Mouse (Mus musculus): ENCODE results near the gene B9d2.
A peak's percentile ranks its signal among the peaks of the same experiment; 100 is the strongest.

Gene B9d2

DNA sequence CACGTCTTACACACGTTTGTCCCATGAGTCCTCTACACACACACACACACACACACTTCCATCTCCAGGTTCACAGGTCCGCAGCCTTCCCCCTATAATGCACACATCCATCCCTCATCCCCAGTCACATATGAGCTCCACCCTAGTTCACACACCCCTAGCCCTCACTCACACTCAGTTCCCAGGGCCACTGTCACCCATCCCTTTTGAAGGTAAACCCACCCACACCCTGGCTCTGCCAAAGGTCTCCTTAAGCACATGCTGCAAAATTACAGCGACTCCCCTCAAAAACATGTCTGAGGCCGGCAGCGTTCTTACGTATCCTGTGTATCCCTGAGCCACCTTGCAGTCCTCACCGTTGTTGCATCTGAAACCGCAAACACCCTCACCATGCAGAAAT is 6.3 kb upstream of the B9d2 start:
- DNase-seq (ENCODE audit: low spot score in 2 of 2) = no peak

DNA sequence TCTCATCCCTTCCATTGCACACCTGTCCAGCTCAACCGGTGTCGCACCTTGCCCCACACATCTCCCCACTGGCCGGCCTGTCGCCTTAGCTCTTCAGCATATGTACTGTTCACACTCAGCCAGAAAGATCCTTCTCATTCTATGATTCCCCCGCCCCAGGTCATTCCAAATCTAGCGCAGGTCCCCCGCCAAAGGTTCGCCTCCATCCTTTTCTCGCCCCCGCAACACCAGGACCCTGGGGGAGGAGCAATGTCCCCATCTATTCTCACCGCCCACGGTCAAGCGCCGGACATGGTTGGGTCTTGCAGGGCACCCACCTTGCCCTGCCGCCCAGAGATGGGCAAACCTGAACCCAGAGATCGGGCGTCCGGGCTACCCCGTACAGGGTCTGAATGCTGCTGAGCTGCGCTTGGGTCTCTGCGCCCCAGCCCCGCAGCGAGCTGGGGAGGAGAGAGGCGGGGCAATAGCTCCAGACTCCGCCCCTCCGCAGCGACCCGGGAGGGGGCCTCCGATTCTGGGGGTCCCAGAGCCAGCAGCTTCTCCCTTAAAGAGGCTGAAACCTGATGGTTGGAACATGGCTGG is 5.8 kb upstream of the B9d2 start, which contains the start of gene Tmem91:
Gene Tmem91, minus strand, starts transcription at position 448 of the 582 bp plus-strand sequence.
- DNase-seq (ENCODE audit: low spot score in 2 of 2) = no peak

DNA sequence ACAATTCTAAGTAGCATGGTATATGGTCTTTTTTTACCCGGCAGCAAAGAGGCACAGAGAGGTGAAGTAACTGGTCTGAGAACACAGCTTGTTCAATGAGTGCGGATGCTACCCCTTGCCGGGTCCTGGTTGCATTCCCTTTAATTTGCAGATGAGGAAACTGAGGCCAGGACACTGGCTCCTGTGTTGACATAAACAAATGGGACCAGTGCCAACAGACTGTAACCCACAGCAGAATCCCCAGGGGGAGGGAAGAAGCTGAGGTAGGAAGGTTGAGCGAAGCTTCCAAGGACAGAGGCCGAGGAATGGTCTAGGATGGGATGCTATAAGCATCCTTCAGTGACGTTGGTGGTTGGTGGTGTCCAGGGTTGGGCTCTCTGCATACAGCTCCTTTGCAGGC is 5.2 kb upstream of the B9d2 start:
- no peak for DNase-seq (ENCODE audit: low spot score in 2 of 2)

DNA sequence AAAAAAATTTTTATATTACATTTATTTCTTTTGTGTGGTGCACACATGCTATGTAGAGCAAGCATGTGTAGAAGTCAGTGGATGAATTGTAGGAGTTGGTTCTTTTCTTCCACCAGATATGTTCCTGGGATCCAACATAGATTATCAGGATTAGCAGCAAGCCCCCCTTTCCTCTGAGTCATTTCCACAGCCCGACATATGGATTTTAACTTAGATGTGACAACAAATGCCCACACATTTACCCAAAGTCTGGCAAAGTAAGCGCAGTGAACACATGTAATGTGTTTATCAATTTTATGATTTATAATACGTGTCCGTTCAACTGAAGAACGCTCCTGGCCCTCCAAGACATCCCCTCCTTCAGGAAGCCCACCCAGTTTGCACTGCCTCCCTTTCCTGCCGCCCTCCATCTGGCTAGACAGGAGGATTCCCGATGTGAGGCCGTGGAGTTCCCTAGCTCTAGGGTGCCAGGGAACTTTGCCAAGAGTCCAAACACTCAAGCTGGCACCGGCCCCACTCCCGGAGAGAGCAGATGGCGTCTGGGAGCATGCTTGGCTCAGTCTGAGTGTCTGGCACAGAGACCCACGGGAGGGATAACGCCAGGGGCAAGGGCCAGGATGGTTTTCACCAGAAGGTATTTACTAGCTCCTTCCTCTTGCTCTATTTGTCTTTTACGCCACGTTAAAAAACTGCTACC is 4.3 kb upstream of the B9d2 start:
- DNase-seq (ENCODE audit: low spot score in 2 of 2) = peak; percentile 94

DNA sequence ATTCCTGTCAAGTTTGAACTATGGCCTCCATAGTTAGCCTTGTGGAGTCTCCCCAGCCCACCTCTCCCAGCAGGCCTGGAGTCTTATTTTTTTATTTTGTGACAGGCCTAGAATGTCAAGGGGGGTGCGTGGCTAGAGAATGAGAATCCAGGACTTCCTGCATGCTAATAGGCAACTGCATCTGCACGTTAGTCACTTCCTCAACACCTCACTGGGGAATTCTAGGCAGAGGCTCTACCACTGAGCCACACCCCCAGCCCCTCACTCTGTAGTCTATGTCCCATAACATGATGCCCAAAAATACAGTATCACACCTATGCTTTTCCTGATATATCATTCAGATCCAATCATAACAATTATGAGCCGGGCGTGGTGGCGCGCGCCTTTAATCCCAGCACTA is 3.6 kb upstream of the B9d2 start:
- DNase-seq (ENCODE audit: low spot score in 2 of 2) = no peak

DNA sequence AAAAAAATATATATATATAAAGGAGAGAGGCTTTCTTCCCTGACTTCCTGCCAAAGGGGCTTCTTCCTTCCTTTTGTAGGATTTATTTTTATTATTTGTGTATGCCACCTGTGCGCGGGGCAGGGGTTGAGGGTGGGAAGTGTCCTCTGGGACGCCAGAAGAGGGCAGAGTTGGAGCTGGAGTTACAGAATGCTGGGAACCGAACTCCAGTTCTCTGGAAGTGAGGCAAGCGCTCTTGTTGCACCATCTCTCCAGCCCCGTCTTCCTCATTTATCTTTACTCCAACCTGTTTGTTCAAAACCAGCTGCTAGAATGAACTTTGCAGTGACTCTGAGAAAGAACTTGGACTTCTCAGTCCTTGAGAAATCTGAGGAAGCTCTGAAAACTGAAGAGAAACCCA is 609 bp upstream of the B9d2 start:
- no peak for DNase-seq (ENCODE audit: low spot score in 2 of 2)

DNA sequence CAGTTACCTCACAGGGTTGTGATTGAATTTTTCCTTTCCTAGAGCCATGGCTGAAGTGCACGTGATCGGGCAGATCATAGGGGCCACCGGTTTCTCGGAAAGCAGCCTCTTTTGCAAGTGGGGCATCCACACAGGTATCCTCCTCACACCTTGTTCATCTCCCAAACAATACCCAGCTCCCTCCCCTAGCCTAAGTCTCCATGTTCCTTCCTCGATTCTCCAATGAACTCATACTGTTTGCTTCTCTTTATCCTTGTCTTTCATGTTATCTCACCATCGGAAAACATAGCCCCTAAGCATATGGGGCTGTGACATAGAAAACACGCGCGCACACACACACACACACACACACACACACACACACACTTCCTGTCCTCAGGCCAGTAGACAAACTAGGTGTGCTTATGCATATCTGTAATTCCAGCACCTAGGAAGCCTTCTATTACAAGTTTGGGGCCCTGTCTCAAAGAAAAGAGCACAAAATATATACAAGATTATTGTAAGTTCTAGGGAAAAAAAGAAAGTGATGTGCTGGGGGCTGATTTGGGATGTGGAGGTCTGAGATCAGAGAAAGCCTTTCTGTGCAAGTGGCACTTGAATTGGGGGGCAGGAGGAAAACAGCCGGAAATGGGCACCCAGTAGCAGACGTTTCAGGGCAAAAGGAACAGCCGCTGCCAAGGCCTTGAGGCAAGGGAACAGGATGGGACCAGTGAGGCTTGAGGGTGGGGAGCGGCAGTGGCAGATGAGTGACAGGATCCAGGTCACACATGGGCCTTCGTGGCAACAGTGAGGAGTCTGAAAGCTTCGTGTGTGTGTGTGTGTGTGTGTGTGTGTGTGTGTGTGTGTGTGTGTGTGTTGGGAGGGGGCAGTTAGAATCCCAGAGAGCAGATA is 1.0 kb downstream of the B9d2 start:
- no peak for DNase-seq (ENCODE audit: low spot score in 2 of 2)

DNA sequence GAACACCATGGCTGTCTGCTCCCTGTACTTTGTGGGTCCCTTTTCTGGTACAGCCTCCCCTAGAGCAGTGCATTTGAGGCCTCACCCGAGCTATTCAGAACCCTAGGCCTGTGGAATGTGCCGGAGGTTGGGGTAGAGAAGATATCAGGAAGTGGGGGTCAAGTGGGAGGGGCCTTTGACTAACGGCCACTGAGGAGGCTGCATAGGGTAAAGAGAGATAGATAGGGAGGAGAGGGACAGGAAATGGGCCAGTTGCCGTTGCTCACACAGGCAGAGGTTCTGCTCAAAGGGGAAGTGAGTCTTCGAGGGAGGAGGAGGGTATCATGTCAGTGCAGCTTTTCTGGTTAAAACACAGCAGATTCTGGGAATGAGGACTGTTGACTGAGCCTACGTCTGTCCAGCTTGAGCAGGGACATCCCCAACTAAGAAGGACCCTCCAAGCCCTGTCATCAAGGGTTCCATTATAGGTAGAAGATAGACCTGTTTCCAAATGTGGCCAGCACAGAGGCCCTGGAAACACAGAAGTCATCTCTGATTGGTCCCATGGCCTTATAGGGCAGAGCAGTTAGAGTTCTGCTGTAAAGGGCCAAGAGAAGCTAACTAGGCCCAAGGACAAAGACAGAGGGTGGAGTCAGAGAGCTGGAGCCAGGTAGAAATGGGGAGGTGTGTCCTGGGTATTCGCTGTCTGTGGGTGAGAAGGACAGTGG is 3.0 kb downstream of the B9d2 start:
- DNase-seq (ENCODE audit: low spot score in 2 of 2) = no peak

DNA sequence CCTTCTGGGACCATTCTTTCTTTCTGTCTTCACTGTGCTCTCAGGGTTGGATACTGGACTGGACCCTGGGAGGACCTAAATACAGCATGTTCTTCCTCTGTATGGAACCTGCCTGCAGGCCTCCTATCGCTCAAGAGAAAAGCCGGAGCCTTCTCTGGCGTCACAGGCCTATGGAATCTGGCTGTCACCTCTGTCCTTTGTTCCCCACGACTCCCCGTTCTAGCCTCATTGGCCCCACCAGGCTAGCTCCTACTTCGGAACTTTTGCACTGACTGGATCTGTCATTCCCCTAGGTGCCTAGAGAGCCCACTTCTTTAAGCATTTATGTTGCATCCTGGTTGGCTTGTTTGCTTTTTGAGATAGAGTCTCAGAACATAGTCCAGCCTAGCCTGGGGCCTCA is 4.1 kb downstream of the B9d2 start:
- DNase-seq (ENCODE audit: low spot score in 2 of 2) = no peak

DNA sequence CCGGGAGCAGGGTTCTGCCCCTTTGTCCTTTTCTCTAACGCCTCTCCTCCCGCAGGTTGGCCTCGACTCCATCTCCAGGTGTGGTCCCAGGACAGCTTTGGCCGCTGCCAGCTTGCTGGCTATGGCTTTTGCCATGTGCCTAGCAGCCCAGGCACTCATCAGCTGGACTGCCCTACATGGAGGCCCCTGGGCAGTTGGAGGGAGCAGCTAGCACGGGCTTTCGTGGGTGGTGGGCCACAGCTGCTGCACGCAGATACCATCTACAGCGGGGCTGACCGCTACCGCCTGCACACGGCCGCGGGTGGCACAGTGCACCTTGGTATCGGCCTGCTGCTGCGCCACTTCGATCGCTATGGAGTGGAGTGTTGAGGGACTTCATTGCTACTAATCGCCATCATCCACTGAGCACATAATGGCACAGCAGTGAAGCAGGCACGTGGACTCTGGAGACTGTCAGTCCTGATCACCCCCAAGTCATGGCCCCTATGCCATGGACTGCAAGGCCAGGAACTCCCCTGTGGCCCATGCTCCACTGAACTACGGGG is 5.4 kb downstream of the B9d2 start:
- DNase-seq (ENCODE audit: low spot score in 2 of 2) = no peak

DNA sequence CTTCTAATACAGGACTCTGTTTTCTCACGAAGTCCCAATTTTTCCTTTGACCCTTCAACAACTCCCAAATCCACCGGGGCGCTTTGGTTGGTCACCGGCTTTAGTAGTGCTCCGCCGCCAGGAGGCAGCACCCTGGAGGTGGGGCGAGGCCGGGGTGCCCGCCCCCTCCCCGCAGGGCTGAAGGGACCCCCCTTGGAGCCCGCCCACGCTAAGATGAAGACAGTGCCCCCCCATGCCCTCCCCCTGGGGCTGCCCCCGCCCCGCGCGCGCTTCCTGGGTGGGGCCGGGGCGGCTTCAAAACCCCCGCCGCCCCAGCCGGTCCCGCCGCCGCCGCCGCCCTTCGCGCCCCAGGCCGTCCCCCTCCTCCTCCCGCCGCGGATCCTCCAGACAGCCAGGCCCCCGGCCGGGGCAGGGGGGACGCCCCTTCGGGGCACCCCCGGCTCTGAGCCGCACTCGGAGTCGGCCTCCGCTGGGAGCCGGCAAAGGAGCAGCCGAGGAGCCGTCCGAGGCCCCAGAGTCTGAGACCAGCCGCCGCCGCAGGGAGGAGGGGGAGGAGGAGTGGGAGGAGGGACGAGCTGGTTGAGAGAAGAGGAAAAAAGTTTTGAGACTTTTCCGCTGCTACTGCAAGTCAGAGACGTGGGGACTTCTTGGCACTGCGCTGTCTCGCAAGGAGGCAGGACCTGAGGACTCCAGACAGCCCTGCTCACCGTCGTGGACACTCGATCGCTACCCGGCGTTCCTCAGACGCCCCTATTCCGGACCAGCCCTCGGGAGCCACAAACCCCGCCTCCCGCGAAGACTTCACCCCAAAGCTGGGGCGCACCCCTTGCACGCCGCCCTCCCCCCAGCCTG is 6.3 kb downstream of the B9d2 start, which contains the start of gene Tgfb1:
Gene Tgfb1, plus strand, starts transcription at position 323 of the 852 bp plus-strand sequence.
- no peak for DNase-seq (ENCODE audit: low spot score in 2 of 2)

DNA sequence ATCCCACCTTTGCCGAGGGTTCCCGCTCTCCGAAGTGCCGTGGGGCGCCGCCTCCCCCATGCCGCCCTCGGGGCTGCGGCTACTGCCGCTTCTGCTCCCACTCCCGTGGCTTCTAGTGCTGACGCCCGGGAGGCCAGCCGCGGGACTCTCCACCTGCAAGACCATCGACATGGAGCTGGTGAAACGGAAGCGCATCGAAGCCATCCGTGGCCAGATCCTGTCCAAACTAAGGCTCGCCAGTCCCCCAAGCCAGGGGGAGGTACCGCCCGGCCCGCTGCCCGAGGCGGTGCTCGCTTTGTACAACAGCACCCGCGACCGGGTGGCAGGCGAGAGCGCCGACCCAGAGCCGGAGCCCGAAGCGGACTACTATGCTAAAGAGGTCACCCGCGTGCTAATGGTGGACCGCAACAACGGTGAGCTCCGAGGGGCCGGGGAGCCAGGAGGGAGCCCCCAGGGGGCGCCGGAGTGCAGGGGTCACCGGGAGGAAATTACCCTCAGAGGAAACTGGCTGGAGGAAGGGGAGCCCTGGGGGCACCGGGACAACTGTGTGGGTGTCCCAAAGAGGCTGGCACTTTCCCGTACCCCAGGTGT is 7.3 kb downstream of the B9d2 start:
- no peak for DNase-seq (ENCODE audit: low spot score in 2 of 2)

DNA sequence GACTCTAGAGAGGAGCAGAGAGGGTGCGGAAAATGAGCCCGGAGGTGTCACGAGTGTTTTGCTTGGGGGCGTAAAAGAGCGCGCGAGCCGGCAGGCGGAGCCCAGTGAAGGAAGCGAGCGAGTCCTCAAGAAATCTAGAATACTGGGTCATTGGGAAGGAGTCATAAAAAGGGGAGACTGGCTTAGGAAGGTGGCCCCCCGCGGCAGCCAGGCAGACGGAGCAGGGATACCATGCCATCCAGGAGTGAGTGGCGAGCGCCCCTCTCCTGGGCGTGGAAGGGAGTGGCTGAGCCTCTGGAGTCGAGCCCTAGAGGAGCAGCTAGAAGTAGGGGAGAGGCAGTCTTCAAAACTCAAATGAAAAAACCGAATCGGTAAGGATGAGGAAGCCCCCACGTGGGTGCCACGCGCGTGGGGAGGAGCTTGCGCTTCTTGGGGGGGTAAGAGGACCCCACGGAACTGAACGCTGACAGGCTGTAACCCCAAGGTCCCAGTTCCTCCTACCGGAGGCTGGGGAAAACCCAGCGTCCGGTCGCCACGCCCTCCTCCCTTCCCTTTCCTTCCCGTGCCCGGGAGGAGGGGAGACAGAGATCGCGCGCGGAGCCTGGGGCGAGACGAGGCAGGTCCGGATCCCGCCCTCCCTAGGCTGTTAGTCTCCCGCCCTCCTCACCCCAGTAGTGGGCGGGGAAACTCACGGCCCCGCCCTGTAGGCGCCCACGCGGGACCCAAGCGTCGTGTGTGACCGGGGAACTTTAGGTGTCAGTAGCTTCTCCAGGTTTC is 8.4 kb downstream of the B9d2 start:
- DNase-seq (ENCODE audit: low spot score in 2 of 2) = no peak

DNA sequence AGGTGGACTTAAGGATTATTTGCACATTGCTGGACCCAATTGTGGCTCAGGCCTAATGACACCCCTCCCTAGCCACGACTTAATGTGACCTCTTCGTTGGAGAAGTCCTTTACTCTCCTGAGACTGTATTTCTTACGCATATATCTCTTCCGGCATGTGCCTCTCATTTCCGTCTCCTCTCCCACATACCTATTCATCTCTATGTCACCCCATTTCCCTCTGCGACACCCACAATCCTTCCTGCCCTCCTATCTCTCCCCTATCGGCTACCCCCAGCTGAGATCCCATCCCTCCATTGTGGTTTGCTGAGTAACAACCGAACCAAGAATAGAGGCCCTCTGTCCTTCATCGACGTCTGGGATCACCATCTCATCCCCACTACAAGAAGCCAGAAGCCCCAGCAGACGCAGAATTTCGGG is 9.0 kb downstream of the B9d2 start:
- no peak for DNase-seq (ENCODE audit: low spot score in 2 of 2)

DNA sequence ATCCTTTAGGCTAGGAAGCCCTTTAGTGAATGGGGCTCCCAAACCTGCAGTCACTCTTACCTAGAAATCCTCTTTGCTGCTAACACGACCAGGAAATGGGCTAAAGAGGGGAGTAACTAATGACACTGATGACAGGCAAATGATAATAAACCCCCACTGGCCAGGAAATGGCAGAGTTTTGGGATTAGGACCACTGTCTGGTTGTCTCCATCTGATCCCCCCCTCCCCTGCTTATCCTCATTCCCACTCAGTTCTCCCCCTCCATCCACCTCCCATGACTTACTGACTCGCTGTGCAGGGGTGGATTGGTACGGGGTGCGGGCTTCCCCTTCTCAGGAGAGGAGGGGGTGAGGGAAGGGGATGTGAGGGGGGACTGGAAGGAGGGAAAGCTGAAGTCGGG is 9.5 kb downstream of the B9d2 start:
- DNase-seq (ENCODE audit: low spot score in 2 of 2) = no peak

DNA sequence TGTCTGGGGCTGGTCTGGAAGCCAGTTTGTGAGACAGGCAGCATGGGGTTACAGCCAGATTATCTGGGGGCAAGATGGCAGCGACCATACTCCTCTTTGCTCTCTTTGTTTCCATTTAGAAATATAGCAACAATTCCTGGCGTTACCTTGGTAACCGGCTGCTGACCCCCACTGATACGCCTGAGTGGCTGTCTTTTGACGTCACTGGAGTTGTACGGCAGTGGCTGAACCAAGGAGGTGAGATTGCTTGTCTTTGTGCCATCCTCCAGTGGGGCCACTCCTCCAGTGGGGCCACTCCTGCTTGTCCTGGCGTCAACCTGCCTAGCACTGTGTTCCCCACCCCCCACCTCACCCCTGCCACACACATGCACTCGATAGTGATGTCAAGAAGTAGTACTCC is 13.5 kb downstream of the B9d2 start:
- DNase-seq (ENCODE audit: low spot score in 2 of 2) = no peak

DNA sequence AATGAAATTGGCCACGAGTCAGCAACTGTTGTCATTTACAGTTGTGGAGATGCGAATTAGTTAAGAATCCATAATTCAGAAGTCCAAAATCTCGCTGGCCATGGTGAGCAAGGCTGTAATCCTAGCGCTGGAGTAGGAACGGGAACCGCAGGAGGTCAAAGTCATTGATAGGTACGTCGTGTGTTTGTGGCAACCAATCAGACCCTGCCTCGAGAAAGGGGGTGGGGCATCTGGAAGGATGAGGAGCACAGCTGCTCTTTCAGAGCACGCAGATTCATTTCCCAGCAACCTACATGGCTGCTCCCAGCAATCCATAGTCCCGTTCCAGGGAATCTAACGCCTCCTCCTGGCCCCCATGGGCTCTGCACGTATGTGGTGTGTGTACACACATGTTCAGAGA is 19.3 kb downstream of the B9d2 start:
- no peak for DNase-seq (ENCODE audit: low spot score in 2 of 2)

DNA sequence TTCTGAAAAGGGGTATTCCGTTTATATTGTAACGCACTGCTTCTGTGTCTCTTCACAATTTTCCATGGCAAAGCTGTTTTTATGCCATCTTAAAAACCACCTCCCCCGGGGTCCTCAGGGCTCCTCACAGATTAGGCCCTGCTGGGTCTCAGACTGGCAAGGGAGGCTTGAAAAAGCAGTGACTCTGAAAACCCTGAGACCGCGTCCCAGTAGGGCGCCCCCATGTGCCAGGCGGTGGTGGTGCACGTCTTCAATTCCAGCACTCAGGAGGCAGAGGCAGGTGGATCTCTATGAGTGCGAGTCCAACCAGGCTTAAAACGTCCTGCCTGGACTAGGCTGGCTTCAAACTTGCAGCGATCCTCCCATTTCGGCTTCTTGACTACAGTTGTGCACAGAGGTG is 20.2 kb downstream of the B9d2 start:
- no peak for DNase-seq (ENCODE audit: low spot score in 2 of 2)

DNA sequence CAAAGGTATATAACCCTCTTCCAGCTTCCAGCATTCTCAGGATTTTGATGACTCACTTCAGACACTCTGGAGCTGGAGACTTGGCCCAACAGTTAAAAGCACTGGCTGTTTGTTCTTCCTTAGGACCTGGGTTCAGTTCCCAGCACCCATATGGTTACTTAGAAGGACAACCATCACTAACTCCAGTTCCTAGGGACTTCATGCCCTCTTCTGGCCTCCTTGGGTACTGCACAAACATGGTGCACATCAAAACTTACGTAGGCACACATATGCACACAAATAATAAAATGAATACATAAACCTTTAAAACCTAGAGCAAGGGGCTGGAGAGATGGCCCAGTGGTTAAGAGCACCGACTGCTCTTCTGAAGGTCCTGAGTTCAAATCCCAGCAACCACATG is 21.8 kb downstream of the B9d2 start:
- no peak for DNase-seq (ENCODE audit: low spot score in 2 of 2)
